Mouse (Mus musculus): ENCODE results near the gene Dntt. TPM values are rescaled to one million over a fixed set of nuclear protein-coding genes. Genes with fewer than 3 reads are reported as not detected.
A peak's percentile ranks its signal among the peaks of the same experiment; 100 is the strongest.

Dntt gene
- polyA plus RNA-seq, 1 experiment from 2014 or later = not detected

GRCm38 (mm10) chr19:41015951-41016716, 12.9 kb upstream of the Dntt start:
- peaks cover 24% of the 10 kb centered on the region for H3K27me3 ChIP-seq (ENCODE audit: low read depth, poor library complexity, severe bottlenecking)
- H3K9me3 ChIP-seq (replicated peaks) = no peaks in the 10 kb centered on the region
- WGBS = 17% methylated on average over 14 of the region's 14 CpGs
- H3K4me1 ChIP-seq = peaks cover 3% of the 10 kb centered on the region
- H3K4me3 ChIP-seq = peak overlapping the region; percentile 25; the same call in 1 of the 2 replicates
- H3K27ac ChIP-seq = no peak overlapping the region
- H3K36me3 ChIP-seq = no peaks in the 10 kb centered on the region
- DNase-seq (ENCODE audit: low spot score) = peak; percentile 36

GRCm38 (mm10) chr19:41019164-41019675, 9.9 kb upstream of the Dntt start:
- no peak overlapping the region for H3K27ac ChIP-seq
- WGBS = 91% methylated on average over 5 of the region's 5 CpGs
- DNase-seq (ENCODE audit: low spot score) = no peak
- no peaks in the 10 kb centered on the region for H3K9me3 ChIP-seq (replicated peaks)
- no peaks in the 10 kb centered on the region for H3K36me3 ChIP-seq
- 0 out of 2 replicates have a peak, but pooled peaks cover 6% of the 10 kb centered on the region for H3K27me3 ChIP-seq (ENCODE audit: low read depth, poor library complexity, severe bottlenecking)
- no peak overlapping the region for H3K4me3 ChIP-seq
- H3K4me1 ChIP-seq = peaks cover 5% of the 10 kb centered on the region

GRCm38 (mm10) chr19:41020537-41020936, 8.5 kb upstream of the Dntt start:
- 70% methylated on average over 3 of the region's 3 CpGs for WGBS
- DNase-seq (ENCODE audit: low spot score) = no peak
- H3K9me3 ChIP-seq (replicated peaks) = no peaks in the 10 kb centered on the region
- H3K4me1 ChIP-seq = peaks cover 5% of the 10 kb centered on the region
- no peak overlapping the region for H3K4me3 ChIP-seq
- H3K27ac ChIP-seq = no peak overlapping the region
- 0 out of 2 replicates have a peak, but pooled peaks cover 2% of the 10 kb centered on the region for H3K27me3 ChIP-seq (ENCODE audit: low read depth, poor library complexity, severe bottlenecking)
- H3K36me3 ChIP-seq = no peaks in the 10 kb centered on the region

- Histone ChIP-seq H3K4me3 (no peak overlapping the region), H3K36me3 (no peaks in the 10 kb centered on the region), H3K27me3 (ENCODE audit: low read depth, poor library complexity, severe bottlenecking) (0 out of 2 replicates have a peak, but pooled peaks cover 2% of the 10 kb centered on the region), H3K27ac (no peak overlapping the region), H3K4me1 (0 out of 2 replicates have a peak, but pooled peaks cover 2% of the 10 kb centered on the region), H3K9me3 (replicated peaks) (no peaks in the 10 kb centered on the region)
- 89% methylated on average over 4 of the region's 4 CpGs for WGBS
- no peak for DNase-seq (ENCODE audit: low spot score)
Measured at GRCm38 (mm10) chr19:41022244-41022643, 6.8 kb upstream of the Dntt start.

GRCm38 (mm10) chr19:41026551-41026950, 2.5 kb upstream of the Dntt start:
- WGBS = 92% methylated on average over 8 of the region's 8 CpGs

GRCm38 (mm10) chr19:41027024-41027423, 2.1 kb upstream of the Dntt start:
- Histone ChIP-seq H3K36me3 (no peaks in the 10 kb centered on the region), H3K27me3 (ENCODE audit: low read depth, poor library complexity, severe bottlenecking) (no peaks in the 10 kb centered on the region), H3K4me3 (no peak overlapping the region), H3K9me3 (replicated peaks) (no peaks in the 10 kb centered on the region), H3K27ac (no peak overlapping the region), H3K4me1 (0 out of 2 replicates have a peak, but pooled peaks cover 2% of the 10 kb centered on the region)
- WGBS = 94% methylated on average over 5 of the region's 5 CpGs
- no peak for DNase-seq (ENCODE audit: low spot score)

More at GRCm38 (mm10) chr19:41026551-41026950, 2.5 kb upstream of the Dntt start:
- 0 out of 2 replicates have a peak, but pooled peaks cover 2% of the 10 kb centered on the region for H3K4me1 ChIP-seq
- no peak for DNase-seq (ENCODE audit: low spot score)
- H3K4me3 ChIP-seq = no peak overlapping the region
- no peaks in the 10 kb centered on the region for H3K27me3 ChIP-seq (ENCODE audit: low read depth, poor library complexity, severe bottlenecking)
- no peaks in the 10 kb centered on the region for H3K36me3 ChIP-seq
- H3K27ac ChIP-seq = no peak overlapping the region
- H3K9me3 ChIP-seq (replicated peaks) = no peaks in the 10 kb centered on the region

- Histone ChIP-seq H3K27ac (no peak overlapping the region), H3K27me3 (ENCODE audit: low read depth, poor library complexity, severe bottlenecking) (no peaks in the 10 kb centered on the region), H3K4me1 (0 out of 2 replicates have a peak, but pooled peaks cover 2% of the 10 kb centered on the region), H3K4me3 (no peak overlapping the region), H3K9me3 (replicated peaks) (no peaks in the 10 kb centered on the region), H3K36me3 (no peaks in the 10 kb centered on the region)
- DNase-seq (ENCODE audit: low spot score) = no peak
- WGBS = 93% methylated on average over 9 of the region's 9 CpGs
Measured at GRCm38 (mm10) chr19:41027601-41028000, 1.5 kb upstream of the Dntt start.

- 81% methylated on average over 6 of the region's 6 CpGs for WGBS
- Histone ChIP-seq H3K4me3 (no peak overlapping the region), H3K27ac (no peak overlapping the region), H3K9me3 (replicated peaks) (no peaks in the 10 kb centered on the region), H3K4me1 (no peaks in the 10 kb centered on the region), H3K36me3 (no peaks in the 10 kb centered on the region), H3K27me3 (ENCODE audit: low read depth, poor library complexity, severe bottlenecking) (no peaks in the 10 kb centered on the region)
- DNase-seq (ENCODE audit: low spot score) = no peak
Measured at GRCm38 (mm10) chr19:41030161-41030560, 1.1 kb downstream of the Dntt start.

GRCm38 (mm10) chr19:41031009-41031408, 1.9 kb downstream of the Dntt start:
- Histone ChIP-seq H3K36me3 (no peaks in the 10 kb centered on the region), H3K4me1 (no peaks in the 10 kb centered on the region), H3K9me3 (replicated peaks) (no peaks in the 10 kb centered on the region), H3K4me3 (no peak overlapping the region), H3K27ac (no peak overlapping the region), H3K27me3 (ENCODE audit: low read depth, poor library complexity, severe bottlenecking) (no peaks in the 10 kb centered on the region)
- DNase-seq (ENCODE audit: low spot score) = no peak
- 85% methylated on average over 11 of the region's 11 CpGs for WGBS

- 90% methylated on average over 6 of the region's 6 CpGs for WGBS
- Histone ChIP-seq H3K4me3 (no peak overlapping the region), H3K36me3 (no peaks in the 10 kb centered on the region), H3K27ac (no peak overlapping the region), H3K9me3 (replicated peaks) (no peaks in the 10 kb centered on the region), H3K27me3 (ENCODE audit: low read depth, poor library complexity, severe bottlenecking) (no peaks in the 10 kb centered on the region), H3K4me1 (no peaks in the 10 kb centered on the region)
- DNase-seq (ENCODE audit: low spot score) = no peak
Measured at GRCm38 (mm10) chr19:41031869-41032268, 2.8 kb downstream of the Dntt start.

GRCm38 (mm10) chr19:41035809-41036551, 6.9 kb downstream of the Dntt start:
- WGBS = 88% methylated on average over 4 of the region's 4 CpGs

GRCm38 (mm10) chr19:41039110-41039509, 10.0 kb downstream of the Dntt start:
- Histone ChIP-seq H3K27ac (no peak overlapping the region), H3K4me3 (no peak overlapping the region), H3K4me1 (no peaks in the 10 kb centered on the region), H3K27me3 (ENCODE audit: low read depth, poor library complexity, severe bottlenecking) (no peaks in the 10 kb centered on the region), H3K9me3 (replicated peaks) (no peaks in the 10 kb centered on the region), H3K36me3 (no peaks in the 10 kb centered on the region)
- 84% methylated on average over 7 of the region's 7 CpGs for WGBS
- no peak for DNase-seq (ENCODE audit: low spot score)

More at GRCm38 (mm10) chr19:41035809-41036551, 6.9 kb downstream of the Dntt start:
- no peak overlapping the region for H3K27ac ChIP-seq
- H3K4me3 ChIP-seq = no peak overlapping the region
- H3K36me3 ChIP-seq = no peaks in the 10 kb centered on the region
- no peaks in the 10 kb centered on the region for H3K27me3 ChIP-seq (ENCODE audit: low read depth, poor library complexity, severe bottlenecking)
- no peaks in the 10 kb centered on the region for H3K4me1 ChIP-seq
- no peak for DNase-seq (ENCODE audit: low spot score)
- H3K9me3 ChIP-seq (replicated peaks) = no peaks in the 10 kb centered on the region
